Mouse (Mus musculus): ENCODE measurements at regions not wholly inside any gene's neighbourhood (a gene's known extent, or its start where the extent isn't known, plus 50 kb on each side); places are given as distances from the start of the nearest gene placed in this dataset.

DNA sequence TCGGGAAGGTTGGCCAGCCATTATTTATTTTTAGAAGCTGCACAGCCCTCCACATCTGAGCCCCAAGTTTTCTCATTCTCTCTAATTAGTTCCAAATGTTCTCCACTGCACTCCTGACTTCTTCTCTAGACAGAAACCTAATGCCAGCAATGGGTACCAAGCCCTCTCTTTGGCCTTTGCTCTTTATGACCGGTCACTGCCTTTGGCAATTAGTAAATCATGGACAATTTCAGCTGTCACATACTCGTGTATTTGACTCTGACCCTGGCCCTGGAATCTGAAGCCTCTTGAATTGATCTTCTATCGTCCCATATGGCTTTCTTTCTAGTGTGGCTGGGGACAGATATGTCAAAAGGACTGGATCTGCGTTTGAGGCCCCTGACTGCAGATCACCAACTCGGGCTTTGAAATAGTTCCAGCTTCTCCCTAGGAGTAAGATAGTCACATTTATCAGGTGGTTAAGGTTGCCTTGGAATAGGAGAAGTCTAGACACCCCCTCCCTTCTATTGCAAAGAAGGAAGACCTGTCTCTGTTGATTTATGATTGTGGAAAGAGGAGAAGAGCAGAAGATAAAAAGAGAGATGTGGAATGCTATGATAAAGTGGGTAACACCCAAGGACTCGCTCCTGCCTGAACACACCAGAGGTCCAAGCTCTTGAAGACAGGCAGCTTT lies 553.2 kb upstream of the Zfp462 start:
- no peak for TF ChIP-seq CTCF (IDR thresholded peaks at IDR 0.05; ENCODE audit: insufficient read depth, low read length)
- no peak for TF ChIP-seq POLR2A (IDR thresholded peaks at IDR 0.05; ENCODE audit: borderline replicate concordance, extremely low read depth, low read depth, low read length)
- 55% methylated on average over 7 of the region's 7 CpGs for WGBS
- H3K4me1 ChIP-seq (ENCODE audit: control insufficient read depth, insufficient read depth, low read length): no peaks in the 10 kb centered on the region
- no peak overlapping the region for H3K4me3 ChIP-seq (replicated peaks; ENCODE audit: extremely low read depth, low read depth, low read length)
- DNase-seq: no peak

DNA sequence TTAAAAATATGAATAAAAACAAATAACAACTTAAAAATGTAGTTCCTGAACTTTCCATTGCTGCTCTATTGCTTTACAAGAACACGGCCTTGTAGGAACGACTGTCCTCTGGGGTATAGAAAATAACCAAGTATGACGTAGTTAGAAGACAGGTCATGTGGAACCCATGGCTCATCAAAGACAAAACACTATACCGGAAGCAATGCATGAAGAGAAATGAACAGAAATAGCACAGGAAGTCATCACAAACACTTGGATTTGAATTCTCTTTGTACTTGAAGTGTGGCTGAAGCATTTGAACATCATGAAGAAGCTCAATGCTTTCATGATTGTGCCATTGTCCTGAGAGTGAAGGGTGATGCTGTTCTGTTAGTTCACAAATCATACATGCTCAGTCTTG lies 538.7 kb upstream of the Zfp462 start:
- WGBS: 65% methylated on average over 4 of the region's 4 CpGs
- DNase-seq: no peak
- TF ChIP-seq POLR2A (IDR thresholded peaks at IDR 0.05; ENCODE audit: borderline replicate concordance, extremely low read depth, low read depth, low read length) (no peak), CTCF (IDR thresholded peaks at IDR 0.05; ENCODE audit: insufficient read depth, low read length) (no peak)
- no peak overlapping the region for H3K4me3 ChIP-seq (replicated peaks; ENCODE audit: extremely low read depth, low read depth, low read length)
- H3K4me1 ChIP-seq (ENCODE audit: control insufficient read depth, insufficient read depth, low read length): no peaks in the 10 kb centered on the region

DNA sequence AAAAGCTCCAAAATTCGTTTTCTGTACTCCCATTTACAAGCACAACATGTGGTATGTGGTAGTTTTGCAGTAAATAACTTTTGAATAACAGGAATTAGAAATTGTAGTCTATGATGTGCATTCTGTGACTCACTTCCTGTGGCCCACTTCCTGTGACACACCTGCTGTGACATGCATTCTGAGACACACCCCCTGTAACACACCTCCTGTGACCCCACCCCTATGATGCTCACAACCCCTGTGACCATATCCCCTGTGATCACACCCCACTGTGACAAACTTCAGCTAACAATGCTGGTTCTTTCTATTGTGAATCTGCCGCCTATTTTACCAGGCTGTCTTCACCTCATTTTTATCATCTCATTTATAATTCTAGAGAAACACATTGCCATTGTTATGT lies 536.9 kb upstream of the Zfp462 start:
- WGBS: 53% methylated on average over 2 of the region's 2 CpGs
- no peak for TF ChIP-seq CTCF (IDR thresholded peaks at IDR 0.05; ENCODE audit: insufficient read depth, low read length)
- no peak for TF ChIP-seq POLR2A (IDR thresholded peaks at IDR 0.05; ENCODE audit: borderline replicate concordance, extremely low read depth, low read depth, low read length)
- Histone ChIP-seq H3K4me3 (replicated peaks; ENCODE audit: extremely low read depth, low read depth, low read length) (no peak overlapping the region), H3K4me1 (ENCODE audit: control insufficient read depth, insufficient read depth, low read length) (no peaks in the 10 kb centered on the region)
- DNase-seq: no peak

DNA sequence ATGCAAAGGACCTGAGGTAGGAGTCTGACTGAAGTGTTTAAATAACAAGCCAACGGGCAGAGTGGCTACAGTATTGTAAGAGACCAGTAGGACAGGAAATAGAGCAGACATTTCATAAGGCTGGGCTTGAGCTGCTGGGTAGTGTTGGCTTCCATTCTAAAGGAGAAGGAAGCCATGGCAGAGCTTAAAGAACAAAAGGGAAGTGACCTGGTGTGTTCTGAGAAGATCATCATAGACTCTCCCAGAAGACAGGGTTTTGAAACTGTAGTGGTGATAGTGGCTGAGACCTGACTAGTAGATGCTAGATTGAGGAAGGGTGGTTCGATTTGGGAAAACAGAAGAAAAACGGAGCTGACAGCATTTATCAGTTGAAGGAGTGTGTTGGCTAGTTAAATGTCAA lies 514.1 kb upstream of the Zfp462 start:
- H3K4me3 ChIP-seq (replicated peaks; ENCODE audit: extremely low read depth, low read depth, low read length): no peak overlapping the region
- 45% methylated on average over 3 of the region's 3 CpGs for WGBS
- TF ChIP-seq CTCF (IDR thresholded peaks at IDR 0.05; ENCODE audit: insufficient read depth, low read length): no peak
- no peak for TF ChIP-seq POLR2A (IDR thresholded peaks at IDR 0.05; ENCODE audit: borderline replicate concordance, extremely low read depth, low read depth, low read length)
- no peak for DNase-seq
- H3K4me1 ChIP-seq (ENCODE audit: control insufficient read depth, insufficient read depth, low read length): no peaks in the 10 kb centered on the region

DNA sequence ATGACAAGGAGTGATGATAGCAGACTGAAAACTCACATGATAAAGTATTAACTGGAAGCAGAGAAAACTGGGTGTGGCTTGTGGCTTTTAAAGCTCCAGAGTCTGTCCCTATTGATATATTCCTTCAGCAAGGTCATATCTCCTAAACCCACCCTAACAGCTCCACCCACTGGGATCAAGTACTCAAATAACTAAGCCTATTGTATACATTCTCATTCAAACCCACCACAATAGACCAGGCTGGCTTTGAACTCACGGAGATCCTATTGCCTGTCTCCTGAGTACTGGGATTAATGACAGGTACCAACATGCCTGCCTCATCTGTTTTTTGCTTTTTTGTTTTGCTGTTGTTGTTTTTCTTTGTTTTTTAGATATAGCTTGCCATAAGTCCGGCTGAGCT lies 484.3 kb upstream of the Zfp462 start:
- TF ChIP-seq CTCF (IDR thresholded peaks at IDR 0.05; ENCODE audit: insufficient read depth, low read length) (no peak), POLR2A (IDR thresholded peaks at IDR 0.05; ENCODE audit: borderline replicate concordance, extremely low read depth, low read depth, low read length) (no peak)
- no peaks in the 10 kb centered on the region for H3K4me1 ChIP-seq (ENCODE audit: control insufficient read depth, insufficient read depth, low read length)
- WGBS: 58% methylated on average over 2 of the region's 2 CpGs
- no peak for DNase-seq
- H3K4me3 ChIP-seq (replicated peaks; ENCODE audit: extremely low read depth, low read depth, low read length): no peak overlapping the region

DNA sequence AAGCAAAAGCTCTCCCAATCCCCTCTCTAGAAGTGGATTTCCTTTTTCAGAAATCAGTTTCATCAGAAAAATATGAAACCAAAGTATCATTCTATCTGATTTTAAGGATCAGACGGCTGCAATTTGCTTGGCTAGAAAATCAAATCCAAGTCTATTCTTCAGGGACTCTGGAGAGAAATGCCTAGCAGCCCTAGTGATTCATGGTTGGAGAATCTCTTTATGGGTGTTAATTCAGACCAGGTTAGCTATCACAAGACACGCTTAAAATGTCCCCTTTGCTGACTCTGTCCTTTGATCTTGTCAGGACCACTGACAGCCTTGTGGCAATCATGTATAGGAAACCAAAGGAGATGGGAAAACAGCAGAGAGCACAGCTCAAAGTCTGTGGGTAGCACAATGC lies 475.7 kb upstream of the Zfp462 start:
- Histone ChIP-seq H3K4me3 (replicated peaks; ENCODE audit: extremely low read depth, low read depth, low read length) (no peak overlapping the region), H3K4me1 (ENCODE audit: control insufficient read depth, insufficient read depth, low read length) (peaks cover 3% of the 10 kb centered on the region; the same call in 1 of the 2 replicates)
- TF ChIP-seq CTCF (IDR thresholded peaks at IDR 0.05; ENCODE audit: insufficient read depth, low read length) (no peak), POLR2A (IDR thresholded peaks at IDR 0.05; ENCODE audit: borderline replicate concordance, extremely low read depth, low read depth, low read length) (no peak)
- WGBS: 83% methylated on average over 2 of the region's 2 CpGs
- no peak for DNase-seq

DNA sequence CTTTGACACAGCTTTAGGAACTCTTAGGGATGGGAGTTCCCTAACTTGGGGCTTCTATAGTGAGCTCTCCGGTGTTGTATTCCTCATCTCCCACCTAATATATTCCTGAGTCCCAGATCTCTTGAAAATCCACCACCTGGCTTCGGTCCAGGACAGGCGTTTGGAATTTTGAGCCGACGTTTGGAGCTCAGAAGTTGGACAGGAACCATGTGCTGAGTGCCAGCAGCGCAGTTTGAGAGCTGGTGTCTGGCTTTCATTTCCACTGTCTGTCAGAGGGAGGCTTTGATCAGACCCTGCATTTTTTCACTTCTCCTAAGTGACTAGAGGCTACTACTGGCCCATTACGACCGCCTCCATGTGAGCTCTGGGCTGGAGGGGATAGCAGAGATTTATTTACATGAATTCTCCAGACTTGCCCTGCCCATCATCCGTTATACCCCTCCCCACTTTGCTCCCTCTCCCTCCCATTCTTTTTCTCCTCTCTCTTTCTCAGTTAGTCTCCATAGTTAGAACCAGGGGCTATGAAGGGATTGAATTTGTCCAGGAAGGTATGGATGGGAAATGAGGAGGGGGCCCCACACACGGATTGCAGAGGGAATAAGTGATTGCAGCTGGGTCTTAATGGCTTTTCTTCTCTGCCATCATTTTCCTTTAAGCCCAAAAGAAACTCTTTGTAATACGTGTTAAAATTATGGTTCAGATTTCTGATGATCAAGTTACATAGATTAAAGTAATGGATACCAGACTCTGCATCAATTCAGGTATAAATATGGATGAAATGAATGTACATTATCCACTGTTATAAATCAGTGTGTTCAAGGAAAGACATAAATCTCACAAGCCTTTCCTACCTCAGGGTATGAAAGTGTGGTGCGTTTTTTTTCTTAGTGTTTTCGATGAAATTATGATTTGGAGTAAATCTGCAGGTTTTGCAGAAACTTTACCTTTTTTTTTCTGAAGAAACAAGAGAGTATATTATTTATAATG lies 474.5 kb upstream of the Zfp462 start:
- WGBS: 36% methylated on average over 13 of the region's 13 CpGs
- peak; percentile 9 for DNase-seq
- Histone ChIP-seq H3K4me1 (ENCODE audit: control insufficient read depth, insufficient read depth, low read length) (peaks cover 3% of the 10 kb centered on the region; the same call in 1 of the 2 replicates), H3K4me3 (replicated peaks; ENCODE audit: extremely low read depth, low read depth, low read length) (no peak overlapping the region)
- no peak for TF ChIP-seq POLR2A (IDR thresholded peaks at IDR 0.05; ENCODE audit: borderline replicate concordance, extremely low read depth, low read depth, low read length)
- TF ChIP-seq CTCF (IDR thresholded peaks at IDR 0.05; ENCODE audit: insufficient read depth, low read length): no peak

DNA sequence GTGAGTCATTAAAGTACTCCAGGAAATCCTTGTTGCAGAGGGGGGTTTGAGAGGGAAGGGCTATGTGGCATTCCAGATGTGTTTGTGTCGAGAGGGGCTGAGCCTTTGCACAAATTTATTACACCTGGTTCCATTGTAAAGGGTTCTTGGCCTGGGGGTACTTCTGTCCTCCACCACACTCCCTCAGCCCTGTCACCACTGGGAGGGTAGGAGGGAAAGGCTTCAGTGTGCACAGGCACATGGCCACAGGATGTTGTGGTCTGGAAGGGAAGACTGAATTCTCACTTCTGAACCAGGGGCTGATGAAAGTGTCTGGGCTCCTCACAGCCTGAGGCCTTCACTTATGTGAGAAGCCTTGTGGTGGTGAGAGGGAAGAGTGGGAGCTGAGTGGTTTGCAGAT lies 473.8 kb upstream of the Zfp462 start:
- H3K4me3 ChIP-seq (replicated peaks; ENCODE audit: extremely low read depth, low read depth, low read length): no peak overlapping the region
- 24% methylated on average over 1 of the region's 1 CpGs for WGBS
- peaks cover 3% of the 10 kb centered on the region; the same call in 1 of the 2 replicates for H3K4me1 ChIP-seq (ENCODE audit: control insufficient read depth, insufficient read depth, low read length)
- no peak for DNase-seq
- TF ChIP-seq POLR2A (IDR thresholded peaks at IDR 0.05; ENCODE audit: borderline replicate concordance, extremely low read depth, low read depth, low read length) (no peak), CTCF (IDR thresholded peaks at IDR 0.05; ENCODE audit: insufficient read depth, low read length) (no peak)

DNA sequence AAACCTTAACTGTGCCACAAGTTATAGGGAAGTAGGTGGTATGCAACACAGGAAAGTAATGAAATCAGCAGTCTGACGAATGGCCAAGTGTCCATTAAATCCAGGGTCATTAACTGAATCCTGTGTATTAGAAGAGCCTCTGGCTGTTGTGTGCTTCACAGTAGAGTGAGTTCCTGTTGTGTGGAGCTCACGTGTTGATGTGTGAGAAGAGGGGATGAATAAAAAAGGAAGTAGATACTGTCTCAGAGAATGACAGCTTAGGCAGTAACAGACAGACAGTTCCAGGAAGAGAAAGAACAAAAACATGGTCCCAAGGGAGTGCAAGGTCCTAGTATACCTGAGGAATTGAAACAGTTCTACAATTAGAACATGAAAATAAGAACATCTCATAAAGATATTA lies 463.1 kb upstream of the Zfp462 start:
- TF ChIP-seq POLR2A (IDR thresholded peaks at IDR 0.05; ENCODE audit: borderline replicate concordance, extremely low read depth, low read depth, low read length) (no peak), CTCF (IDR thresholded peaks at IDR 0.05; ENCODE audit: insufficient read depth, low read length) (no peak)
- H3K4me1 ChIP-seq (ENCODE audit: control insufficient read depth, insufficient read depth, low read length): no peaks in the 10 kb centered on the region
- DNase-seq: no peak
- no peak overlapping the region for H3K4me3 ChIP-seq (replicated peaks; ENCODE audit: extremely low read depth, low read depth, low read length)
- 62% methylated on average over 2 of the region's 2 CpGs for WGBS
